Mouse (Mus musculus) left cerebral cortex, adult 18-20 months (tissue): ENCODE measurements at regions not wholly inside any gene's neighbourhood (a gene's known extent, or its start where the extent isn't known, plus 50 kb on each side); places are given as distances from the start of the nearest gene placed in this dataset.

Source experiments
- DNase-seq, 2 experiments: peaks; one replicate each; pipeline ENCODE4 v3.0.0; 2021 to 2022; ENCODE audit warnings: low spot score in 2 of 2, mixed read lengths in 1 of 2

- no peak for DNase-seq
Measured at GRCm38 (mm10) chr13:6255303-6255702, 292.6 kb upstream of the Pitrm1 start.

GRCm38 (mm10) chr13:6255728-6256496 is 292.0 kb upstream of the Pitrm1 start:
- no peak for DNase-seq

- no peak for DNase-seq
Measured at GRCm38 (mm10) chr13:6258456-6258855, 289.5 kb upstream of the Pitrm1 start.

- no peak for DNase-seq
Measured at GRCm38 (mm10) chr13:6260321-6260865, 287.6 kb upstream of the Pitrm1 start.

GRCm38 (mm10) chr13:6261458-6261857 is 286.5 kb upstream of the Pitrm1 start:
- no peak for DNase-seq

GRCm38 (mm10) chr13:6270546-6270945 is 277.4 kb upstream of the Pitrm1 start:
- no peak for DNase-seq

- DNase-seq: no peak
Measured at GRCm38 (mm10) chr13:6272932-6273331, 275.0 kb upstream of the Pitrm1 start.

GRCm38 (mm10) chr13:6280073-6280472 is 267.9 kb upstream of the Pitrm1 start:
- DNase-seq: no peak

- DNase-seq: no peak
Measured at GRCm38 (mm10) chr13:6288109-6288508, 259.8 kb upstream of the Pitrm1 start.

GRCm38 (mm10) chr13:6292098-6292497 is 255.9 kb upstream of the Pitrm1 start:
- DNase-seq: no peak

- no peak for DNase-seq
Measured at GRCm38 (mm10) chr13:6305718-6306117, 242.2 kb upstream of the Pitrm1 start.

- DNase-seq: no peak
Measured at GRCm38 (mm10) chr13:6306616-6306988, 241.3 kb upstream of the Pitrm1 start.

GRCm38 (mm10) chr13:6306989-6307917 is 240.7 kb upstream of the Pitrm1 start:
- no peak for DNase-seq

- DNase-seq: no peak
Measured at GRCm38 (mm10) chr13:6316201-6316600, 231.7 kb upstream of the Pitrm1 start.

GRCm38 (mm10) chr13:6323948-6324347 is 224.0 kb upstream of the Pitrm1 start:
- no peak for DNase-seq

- DNase-seq: no peak
Measured at GRCm38 (mm10) chr13:6330320-6330950, 217.5 kb upstream of the Pitrm1 start.

- DNase-seq: no peak
Measured at GRCm38 (mm10) chr13:6340157-6340556, 207.8 kb upstream of the Pitrm1 start.

- DNase-seq: peak; percentile 58 to 75
Measured at GRCm38 (mm10) chr13:6341102-6341737, 206.7 kb upstream of the Pitrm1 start.

GRCm38 (mm10) chr13:6365169-6365568 is 182.8 kb upstream of the Pitrm1 start:
- peak; percentile 19 to 25 for DNase-seq

- DNase-seq: no peak
Measured at GRCm38 (mm10) chr13:6367661-6368060, 180.3 kb upstream of the Pitrm1 start.

GRCm38 (mm10) chr13:6374570-6375173 is 173.3 kb upstream of the Pitrm1 start:
- no peak for DNase-seq
